Mouse (Mus musculus) embryo, embryonic 10.5 days (tissue): ENCODE measurements around the gene Ttyh2.
A peak's percentile ranks its signal among the peaks of the same experiment; 100 is the strongest.

Source experiments
- DNase-seq: peaks from one replicate; pipeline ENCODE4 v3.0.0-alpha.2; 2015; ENCODE audit warnings: low spot score

The Ttyh2 gene

GRCm38 (mm10) chr11:114764820-114765818, 89.9 kb downstream of the Ttyh2 start, which contains the start of gene Kif19a:
Gene Kif19a (plus strand): TSS chr11:114765388.
- peak; percentile 84 for DNase-seq

GRCm38 (mm10) chr11:114769911-114770310, 94.7 kb downstream of the Ttyh2 start:
- no peak for DNase-seq
